Mouse (Mus musculus): Measurements from ENCODE around the gene Cd244a. TPM values are rescaled to one million over a fixed set of nuclear protein-coding genes. Genes with fewer than 3 reads are reported as not detected.

The Cd244a gene
- polyA plus RNA-seq, 2 experiments: 0.03 to 0.39 TPM

DNA sequence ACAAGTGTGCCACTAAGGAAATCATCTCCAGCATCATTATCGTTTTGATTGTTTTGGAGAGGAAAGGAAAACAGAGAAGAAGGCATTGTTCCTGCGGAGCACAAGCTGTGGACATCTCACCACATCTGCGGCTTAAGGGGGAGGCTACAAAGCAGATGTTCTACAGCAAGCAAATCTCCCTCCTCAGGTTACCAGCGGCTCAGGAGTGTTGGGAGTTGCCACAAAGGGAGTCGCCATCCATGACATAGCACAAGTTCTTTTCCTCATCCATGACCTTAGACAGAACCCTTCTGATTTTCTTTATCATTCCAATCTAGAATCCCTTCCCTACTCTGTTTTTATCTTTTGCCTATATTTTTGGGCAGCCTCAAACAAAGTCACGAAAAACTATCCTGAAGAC is 76.7 kb downstream of the Cd244a start:
- Histone ChIP-seq H3K4me2 (replicated peaks; ENCODE audit: low read depth, low read length, severe bottlenecking) (no peak overlapping the region), H3K36me3 (ENCODE audit: control insufficient read depth, insufficient read depth, low read length) (no peaks in the 10 kb centered on the region)

DNA sequence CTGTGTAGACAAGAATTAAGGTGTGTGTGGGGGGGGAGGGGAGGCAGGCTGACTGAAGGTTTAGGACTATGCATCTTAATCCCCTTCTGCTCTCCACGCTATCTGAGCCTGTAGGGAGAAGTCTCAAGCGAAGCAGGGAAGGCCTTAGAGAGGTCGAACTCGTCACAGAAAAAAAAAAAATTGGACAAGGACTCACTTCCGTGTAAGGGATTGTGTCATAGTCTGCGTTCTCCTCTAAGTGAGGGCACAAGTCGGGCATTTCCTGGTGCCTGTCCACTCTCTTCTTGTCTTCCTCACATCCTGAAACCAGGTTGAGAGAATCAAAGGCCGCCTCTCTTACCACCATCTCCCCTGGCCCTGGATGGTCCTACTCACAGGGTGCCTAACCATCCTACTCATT is 78.1 kb downstream of the Cd244a start:
- H3K27me3 ChIP-seq (ENCODE audit: control insufficient read depth, insufficient read depth, low read length): no peaks in the 10 kb centered on the region
- ATAC-seq (ENCODE audit: low FRiP score, low read depth) (no peak), DNase-seq (ENCODE audit: low spot score) (no peak)
- no peak overlapping the region for H3K9ac ChIP-seq (ENCODE audit: low read depth, low read length, severe bottlenecking)
- no peaks in the 10 kb centered on the region for H3K4me1 ChIP-seq (ENCODE audit: control insufficient read depth, insufficient read depth, low read length)
- no peaks in the 10 kb centered on the region for H3K9me3 ChIP-seq (ENCODE audit: control insufficient read depth, low read length)
- 85% methylated on average over 8 of the region's 8 CpGs for WGBS
- no peak overlapping the region for H3K4me3 ChIP-seq (replicated peaks; ENCODE audit: low read length)
- H3K27ac ChIP-seq (replicated peaks; ENCODE audit: low read depth, low read length): no peak overlapping the region
- no peak for TF ChIP-seq POLR2A (IDR thresholded peaks at IDR 0.05; ENCODE audit: borderline replicate concordance, extremely low read depth, insufficient read depth, insufficient read length)
- H3K4me2 ChIP-seq (replicated peaks; ENCODE audit: low read depth, low read length, severe bottlenecking): no peak overlapping the region
- no peaks in the 10 kb centered on the region for H3K36me3 ChIP-seq (ENCODE audit: control insufficient read depth, insufficient read depth, low read length)

More for the DNA sequence above, 76.7 kb downstream of the Cd244a start:
- DNase-seq (ENCODE audit: low spot score): no peak
- H3K27me3 ChIP-seq (ENCODE audit: control insufficient read depth, insufficient read depth, low read length): no peaks in the 10 kb centered on the region
- TF ChIP-seq POLR2A (IDR thresholded peaks at IDR 0.05; ENCODE audit: borderline replicate concordance, extremely low read depth, insufficient read depth, insufficient read length): no peak
- no peak overlapping the region for H3K27ac ChIP-seq (replicated peaks; ENCODE audit: low read depth, low read length)
- H3K4me3 ChIP-seq (replicated peaks; ENCODE audit: low read length): no peak overlapping the region
- H3K9me3 ChIP-seq (ENCODE audit: control insufficient read depth, low read length): no peaks in the 10 kb centered on the region
- ATAC-seq (ENCODE audit: low FRiP score, low read depth): no peak
- no peak overlapping the region for H3K9ac ChIP-seq (ENCODE audit: low read depth, low read length, severe bottlenecking)
- 59% methylated on average over 6 of the region's 6 CpGs for WGBS
- H3K4me1 ChIP-seq (ENCODE audit: control insufficient read depth, insufficient read depth, low read length): no peaks in the 10 kb centered on the region

DNA sequence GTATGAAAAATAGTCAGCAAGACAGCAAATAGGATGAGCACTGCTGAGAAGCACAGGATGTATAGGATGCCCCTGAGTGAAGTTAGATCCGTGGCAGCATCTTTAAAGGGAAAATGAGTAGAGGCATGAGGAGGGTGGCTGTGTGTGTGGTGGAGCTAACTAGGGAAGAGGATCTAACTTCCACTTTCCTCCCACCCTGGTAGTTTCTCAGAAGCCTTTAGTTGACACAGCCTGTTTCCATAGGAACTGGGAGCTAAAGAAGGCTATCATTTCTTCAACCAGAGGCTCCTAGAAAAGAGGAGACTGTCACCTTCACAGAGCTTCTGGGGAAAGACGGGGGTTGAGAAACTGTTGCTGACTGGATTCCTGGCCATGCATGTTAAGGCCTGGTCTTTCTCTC is 79.7 kb downstream of the Cd244a start:
- Histone ChIP-seq H3K9me3 (ENCODE audit: control insufficient read depth, low read length) (no peaks in the 10 kb centered on the region), H3K4me1 (ENCODE audit: control insufficient read depth, insufficient read depth, low read length) (no peaks in the 10 kb centered on the region), H3K4me2 (replicated peaks; ENCODE audit: low read depth, low read length, severe bottlenecking) (no peak overlapping the region), H3K36me3 (ENCODE audit: control insufficient read depth, insufficient read depth, low read length) (no peaks in the 10 kb centered on the region), H3K4me3 (replicated peaks; ENCODE audit: low read length) (no peak overlapping the region), H3K27ac (replicated peaks; ENCODE audit: low read depth, low read length) (no peak overlapping the region), H3K27me3 (ENCODE audit: control insufficient read depth, insufficient read depth, low read length) (no peaks in the 10 kb centered on the region), H3K9ac (ENCODE audit: low read depth, low read length, severe bottlenecking) (no peak overlapping the region)
- TF ChIP-seq POLR2A (IDR thresholded peaks at IDR 0.05; ENCODE audit: borderline replicate concordance, extremely low read depth, insufficient read depth, insufficient read length): no peak
- no peak for DNase-seq (ENCODE audit: low spot score)
- 64% methylated on average over 2 of the region's 2 CpGs for WGBS
- ATAC-seq (ENCODE audit: low FRiP score, low read depth): no peak

DNA sequence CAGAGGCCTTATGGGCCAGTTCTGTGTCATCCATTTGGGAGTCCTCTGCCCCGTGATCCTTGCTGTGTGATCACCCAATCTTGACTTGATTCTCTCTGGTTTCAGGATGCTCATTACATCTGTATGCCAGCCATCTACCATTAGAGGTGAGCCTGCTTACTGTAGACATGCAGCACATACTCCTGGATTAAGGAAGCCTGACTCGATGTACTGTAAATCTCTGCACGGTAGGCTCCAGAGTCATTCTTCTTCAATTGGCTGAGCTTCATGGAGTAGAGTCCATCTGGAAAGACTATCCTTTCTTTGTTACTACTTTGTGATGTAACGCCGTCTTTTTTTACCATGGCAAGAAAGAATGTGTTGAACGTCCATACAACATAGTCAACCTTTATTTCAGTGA is 81.8 kb downstream of the Cd244a start:
- Histone ChIP-seq H3K27ac (replicated peaks; ENCODE audit: low read depth, low read length) (no peak overlapping the region), H3K4me1 (ENCODE audit: control insufficient read depth, insufficient read depth, low read length) (no peaks in the 10 kb centered on the region), H3K9ac (ENCODE audit: low read depth, low read length, severe bottlenecking) (no peak overlapping the region), H3K27me3 (ENCODE audit: control insufficient read depth, insufficient read depth, low read length) (no peaks in the 10 kb centered on the region), H3K36me3 (ENCODE audit: control insufficient read depth, insufficient read depth, low read length) (no peaks in the 10 kb centered on the region), H3K4me3 (replicated peaks; ENCODE audit: low read length) (no peak overlapping the region), H3K9me3 (ENCODE audit: control insufficient read depth, low read length) (no peaks in the 10 kb centered on the region), H3K4me2 (replicated peaks; ENCODE audit: low read depth, low read length, severe bottlenecking) (no peak overlapping the region)
- no peak for TF ChIP-seq POLR2A (IDR thresholded peaks at IDR 0.05; ENCODE audit: borderline replicate concordance, extremely low read depth, insufficient read depth, insufficient read length)
- DNase-seq (ENCODE audit: low spot score) (no peak), ATAC-seq (ENCODE audit: low FRiP score, low read depth) (no peak)
- 94% methylated on average over 6 of the region's 6 CpGs for WGBS

DNA sequence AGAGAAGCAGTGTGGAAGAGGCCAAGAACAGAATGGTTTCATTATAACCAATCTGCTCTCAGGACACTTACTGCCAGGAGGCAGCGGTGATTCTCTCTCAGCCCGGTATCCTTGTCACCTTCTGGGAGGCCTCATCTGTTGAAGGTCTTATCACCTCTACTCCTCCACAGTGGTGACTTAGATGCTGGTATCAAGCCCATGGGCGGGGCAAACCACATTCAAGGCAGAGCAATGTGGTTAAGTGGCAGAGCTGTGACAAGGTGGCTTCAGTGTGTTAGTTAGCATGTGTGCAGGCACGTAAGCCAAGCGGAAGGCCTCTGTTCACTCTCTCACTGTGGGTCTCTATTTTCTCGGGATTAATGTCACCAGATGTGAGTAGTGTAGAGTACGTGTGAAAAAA is 84.6 kb downstream of the Cd244a start:
- no peak for DNase-seq (ENCODE audit: low spot score)
- ATAC-seq (ENCODE audit: low FRiP score, low read depth): no peak
- Histone ChIP-seq H3K4me1 (ENCODE audit: control insufficient read depth, insufficient read depth, low read length) (no peaks in the 10 kb centered on the region), H3K4me3 (replicated peaks; ENCODE audit: low read length) (no peak overlapping the region), H3K36me3 (ENCODE audit: control insufficient read depth, insufficient read depth, low read length) (no peaks in the 10 kb centered on the region), H3K4me2 (replicated peaks; ENCODE audit: low read depth, low read length, severe bottlenecking) (no peak overlapping the region), H3K9me3 (ENCODE audit: control insufficient read depth, low read length) (no peaks in the 10 kb centered on the region), H3K27ac (replicated peaks; ENCODE audit: low read depth, low read length) (no peak overlapping the region), H3K9ac (ENCODE audit: low read depth, low read length, severe bottlenecking) (no peak overlapping the region), H3K27me3 (ENCODE audit: control insufficient read depth, insufficient read depth, low read length) (no peaks in the 10 kb centered on the region)
- no peak for TF ChIP-seq POLR2A (IDR thresholded peaks at IDR 0.05; ENCODE audit: borderline replicate concordance, extremely low read depth, insufficient read depth, insufficient read length)
- WGBS: 75% methylated on average over 7 of the region's 7 CpGs

DNA sequence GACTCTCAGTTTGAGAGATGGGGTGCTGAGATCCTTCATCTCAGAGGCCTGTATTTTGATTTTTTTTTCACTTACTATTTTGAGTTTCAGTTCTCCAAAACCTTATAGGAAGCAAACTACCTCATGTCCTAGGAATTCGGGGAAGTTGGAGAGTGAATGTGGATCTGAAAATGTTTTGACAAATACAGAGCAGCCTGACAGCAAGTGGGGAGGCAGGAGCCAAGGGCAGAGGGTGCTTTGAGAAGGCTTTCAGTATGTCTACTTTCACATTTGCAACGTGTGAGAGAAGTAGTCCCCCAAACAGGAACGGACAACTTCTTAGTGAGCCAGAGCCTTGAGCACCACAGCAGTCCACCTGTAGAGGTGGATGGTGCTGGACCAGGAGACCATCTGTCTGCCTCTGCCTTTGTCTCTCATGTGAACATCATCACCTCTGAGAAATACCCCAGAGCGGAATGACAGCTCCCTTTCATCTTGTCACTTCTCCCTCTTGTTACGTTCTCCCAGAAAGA is 87.5 kb downstream of the Cd244a start:
- 60% methylated on average over 5 of the region's 5 CpGs for WGBS

More for the DNA sequence above, 87.5 kb downstream of the Cd244a start:
- ATAC-seq (ENCODE audit: low FRiP score, low read depth): no peak
- Histone ChIP-seq H3K4me1 (ENCODE audit: control insufficient read depth, insufficient read depth, low read length) (no peaks in the 10 kb centered on the region), H3K27ac (replicated peaks; ENCODE audit: low read depth, low read length) (no peak overlapping the region), H3K4me3 (replicated peaks; ENCODE audit: low read length) (no peak overlapping the region), H3K4me2 (replicated peaks; ENCODE audit: low read depth, low read length, severe bottlenecking) (no peak overlapping the region), H3K36me3 (ENCODE audit: control insufficient read depth, insufficient read depth, low read length) (no peaks in the 10 kb centered on the region), H3K27me3 (ENCODE audit: control insufficient read depth, insufficient read depth, low read length) (no peaks in the 10 kb centered on the region), H3K9me3 (ENCODE audit: control insufficient read depth, low read length) (no peaks in the 10 kb centered on the region), H3K9ac (ENCODE audit: low read depth, low read length, severe bottlenecking) (no peak overlapping the region)
- no peak for DNase-seq (ENCODE audit: low spot score)
- no peak for TF ChIP-seq POLR2A (IDR thresholded peaks at IDR 0.05; ENCODE audit: borderline replicate concordance, extremely low read depth, insufficient read depth, insufficient read length)

Measured in limb, embryonic 14.5 days (tissue).